8 mouse cellular contexts compared by ENCODE assay signal in genomic region chr17:17234329-17235185, GRCm38 (mm10).
DNase-seq lines count a peak whose midpoint lies in the region; ATAC-seq and TF ChIP-seq lines count a peak whose summit lies in the region.
"Not testable (repeated sequence)": the region's sequence is repeated elsewhere in the genome, so short reads cannot be mapped to it uniquely, and the experiment has no call there.

No protein-coding gene starts in this region.

- WGBS in heart, embryonic 12.5 days = under 1% methylated on average over 22 of the region's 22 CpGs
- WGBS in kidney, postnatal 0 days = 1% methylated on average over 18 of the region's 22 CpGs
- under 1% methylated on average over 19 of the region's 22 CpGs for WGBS in liver, embryonic 11.5 days
- under 1% methylated on average over 20 of the region's 22 CpGs for WGBS in stomach, embryonic 14.5 days

- not testable (repeated sequence) for H3K4me1 ChIP-seq in heart, embryonic 12.5 days (replicated peaks); kidney, postnatal 0 days (replicated peaks; ENCODE audit: insufficient read depth, low read length); liver, embryonic 11.5 days (replicated peaks; ENCODE audit: control insufficient read depth, insufficient read depth, low read length); stomach, embryonic 14.5 days (ENCODE audit: control insufficient read depth, insufficient read depth, low read length)

- H3K4me3 ChIP-seq in heart, embryonic 12.5 days = peak overlapping the region; percentile 74
- peak overlapping the region; percentile 50 for H3K4me3 ChIP-seq in kidney, postnatal 0 days (replicated peaks; ENCODE audit: low read depth, low read length)
- H3K4me3 ChIP-seq in liver, embryonic 11.5 days (ENCODE audit: low read depth, low read length) = peak overlapping the region; percentile 57
- peak overlapping the region; percentile 47 for H3K4me3 ChIP-seq in stomach, embryonic 14.5 days (ENCODE audit: low read depth, low read length)

- H3K9me3 ChIP-seq in heart, embryonic 12.5 days (replicated peaks); kidney, postnatal 0 days (replicated peaks; ENCODE audit: low read length); liver, embryonic 11.5 days (ENCODE audit: control insufficient read depth, low read length); stomach, embryonic 14.5 days (ENCODE audit: control insufficient read depth, low read depth, low read length): not testable (repeated sequence)

- not testable (repeated sequence) for H3K36me3 ChIP-seq in heart, embryonic 12.5 days; kidney, postnatal 0 days (ENCODE audit: insufficient read depth, low read length); liver, embryonic 11.5 days (ENCODE audit: control insufficient read depth, insufficient read depth, low read length); stomach, embryonic 14.5 days (ENCODE audit: control insufficient read depth, insufficient read depth, low read length)

- peak; percentile 93 for DNase-seq in CD4-positive helper T cell, adult 2 months (ENCODE audit: low read depth, low spot score)
- DNase-seq in brain, embryonic 18.5 days (ENCODE audit: low read depth, low spot score) = peak; percentile 92
- DNase-seq in kidney, postnatal 0 days (ENCODE audit: low spot score) = peak; percentile 97
- DNase-seq in liver, embryonic 11.5 days (ENCODE audit: low spot score) = peak; percentile 83
- peak; percentile 91 for DNase-seq in naive thymus-derived CD4-positive, alpha-beta T cell, adult 2 months (ENCODE audit: low read depth)

- H3K27ac ChIP-seq in heart, embryonic 12.5 days (ENCODE audit: poor library complexity, severe bottlenecking) = peak overlapping the region; percentile 78; the same call in 1 of the 2 replicates
- H3K27ac ChIP-seq in kidney, postnatal 0 days = peak overlapping the region; percentile 89
- H3K27ac ChIP-seq in liver, embryonic 11.5 days (ENCODE audit: low read depth, low read length); stomach, embryonic 14.5 days (ENCODE audit: low read length): not testable (repeated sequence)

- H3K4me2 ChIP-seq in heart, embryonic 12.5 days = peak overlapping the region; percentile 67
- peak overlapping the region; percentile 56 for H3K4me2 ChIP-seq in kidney, postnatal 0 days (ENCODE audit: low read length)
- peak overlapping the region; percentile 58 for H3K4me2 ChIP-seq in liver, embryonic 11.5 days
- H3K4me2 ChIP-seq in stomach, embryonic 14.5 days (replicated peaks; ENCODE audit: low read depth, low read length) = peak overlapping the region; percentile 51

- peak overlapping the region; percentile 81 for H3K9ac ChIP-seq in heart, embryonic 12.5 days
- peak overlapping the region; percentile 62 for H3K9ac ChIP-seq in kidney, postnatal 0 days (ENCODE audit: low read depth, low read length)
- peak overlapping the region; percentile 63; the same call in 1 of the 2 replicates for H3K9ac ChIP-seq in liver, embryonic 11.5 days (ENCODE audit: low read depth, low read length)
- peak overlapping the region; percentile 42 for H3K9ac ChIP-seq in stomach, embryonic 14.5 days (replicated peaks; ENCODE audit: low read depth, low read length)

- not testable (repeated sequence) for TF ChIP-seq CTCF in kidney, postnatal 0 days (IDR thresholded peaks at IDR 0.05; ENCODE audit: low read depth)

- ATAC-seq in erythroid progenitor cell, adult 5-6 weeks (replicated peaks; ENCODE audit: low FRiP score, poor library complexity, severe bottlenecking) = peak; percentile 100
- peak; percentile 100 for ATAC-seq in heart, embryonic 12.5 days (ENCODE audit: insufficient number of reproducible peaks, low FRiP score)
- ATAC-seq in kidney, postnatal 0 days (replicated peaks; ENCODE audit: low FRiP score, low read depth) = peak; percentile 100
- peak; percentile 100 for ATAC-seq in liver, embryonic 11.5 days (replicated peaks; ENCODE audit: low FRiP score)
- peak; percentile 100 for ATAC-seq in stomach, embryonic 14.5 days (ENCODE audit: insufficient number of reproducible peaks, insufficient read depth, low FRiP score, low read depth)

- H3K27me3 ChIP-seq in heart, embryonic 12.5 days (replicated peaks); kidney, postnatal 0 days (ENCODE audit: insufficient read depth, low read length); liver, embryonic 11.5 days (replicated peaks; ENCODE audit: control insufficient read depth, insufficient read depth, low read length); stomach, embryonic 14.5 days (ENCODE audit: control insufficient read depth, insufficient read depth, low read length): not testable (repeated sequence)
